Mouse (Mus musculus) midbrain, embryonic 16.5 days (tissue): ENCODE data around the gene Clcn3. TPM values are rescaled to one million over a fixed set of nuclear protein-coding genes. Genes with fewer than 3 reads are reported as not detected.

ENCODE experiments used
- ATAC-seq: fragments of 200-750 bp; cut with Nextera tagmentation; 2 replicates; pipeline ENCODE4 v1.8.0; 2017; ENCODE audit warnings: moderate TSS enrichment
- H3K27ac ChIP-seq: fragments of 300-500 bp; sonication (generic); 2 replicates; pipeline ENCODE4 v1.5.1; 2014; ENCODE audit warnings: mild to moderate bottlenecking, low read length, mixed read lengths
- H3K27me3 ChIP-seq: fragments of 300-500 bp; sonication (generic); 2 replicates; pipeline ENCODE4 v1.6.1; 2014; ENCODE audit warnings: low read depth, low read length, mixed read lengths; ENCODE audit not compliant: control insufficient read depth, insufficient read depth
- H3K36me3 ChIP-seq: fragments of 300-500 bp; sonication (generic); 2 replicates; pipeline ENCODE4 v1.6.1; 2014; ENCODE audit warnings: mild to moderate bottlenecking, low read length, moderate library complexity, mixed read lengths; ENCODE audit not compliant: control insufficient read depth, insufficient read depth
- H3K4me1 ChIP-seq: fragments of 300-500 bp; sonication (generic); 2 replicates; pipeline ENCODE4 v1.6.1; 2014; ENCODE audit warnings: mild to moderate bottlenecking, low read length, mixed read lengths; ENCODE audit not compliant: control insufficient read depth, insufficient read depth
- H3K4me2 ChIP-seq: fragments of 300-500 bp; sonication (generic); 2 replicates; pipeline ENCODE4 v1.6.1; 2014; ENCODE audit warnings: mild to moderate bottlenecking, low read length, mixed read lengths
- H3K4me3 ChIP-seq: fragments of 300-500 bp; sonication (generic); 2 replicates; pipeline ENCODE4 v1.5.1; 2014; ENCODE audit warnings: low read depth, mild to moderate bottlenecking, low read length, moderate library complexity, mixed read lengths
- H3K9ac ChIP-seq: fragments of 300-500 bp; sonication (generic); 2 replicates; pipeline ENCODE4 v1.6.1; 2014; ENCODE audit warnings: low read depth, low read length, mixed read lengths
- H3K9me3 ChIP-seq: fragments of 300-500 bp; sonication (generic); replicated peaks from 2 replicates; pipeline ENCODE4 v1.6.1; 2014; ENCODE audit warnings: mild to moderate bottlenecking, low read length, mixed read lengths; ENCODE audit not compliant: control insufficient read depth, poor library complexity, severe bottlenecking
- WGBS: fragments of 180-500 bp; shearing (Covaris S2); extraction: QIAGEN DNeasy Blood & Tissue Kit; methylation state at CpG from one replicate; pipeline ENCODE4 v1.1.7; 2014; 5-methylcytosine and 5-hydroxymethylcytosine counted together
- polyA plus RNA-seq: library from polyadenylated mRNA; unstranded; fragments of >200 nt; fragmentation: Nextera tagmentation; extraction: Ambion mirVana; gene quantifications from 2 replicates; pipeline ENCODE4 v1.2.1, GENCODE M21; 2015

Gene Clcn3
- polyA plus RNA-seq, 1 experiment from 2014 or later, result 78.4 TPM

GRCm38 (mm10) chr8:60978496-60978895 is 4.6 kb downstream of the Clcn3 start:
- H3K9ac ChIP-seq, result no peak overlapping the region
- no peak for ATAC-seq
- 91% methylated on average over 5 of the region's 5 CpGs for WGBS
- no peak overlapping the region for H3K4me2 ChIP-seq
- H3K36me3 ChIP-seq, result no peaks in the 10 kb centered on the region
- H3K9me3 ChIP-seq, result no peaks in the 10 kb centered on the region
- no peaks in the 10 kb centered on the region for H3K27me3 ChIP-seq
- H3K27ac ChIP-seq, result no peak overlapping the region
- H3K4me3 ChIP-seq, result no peak overlapping the region
- H3K4me1 ChIP-seq, result peaks cover 16% of the 10 kb centered on the region

DNA sequence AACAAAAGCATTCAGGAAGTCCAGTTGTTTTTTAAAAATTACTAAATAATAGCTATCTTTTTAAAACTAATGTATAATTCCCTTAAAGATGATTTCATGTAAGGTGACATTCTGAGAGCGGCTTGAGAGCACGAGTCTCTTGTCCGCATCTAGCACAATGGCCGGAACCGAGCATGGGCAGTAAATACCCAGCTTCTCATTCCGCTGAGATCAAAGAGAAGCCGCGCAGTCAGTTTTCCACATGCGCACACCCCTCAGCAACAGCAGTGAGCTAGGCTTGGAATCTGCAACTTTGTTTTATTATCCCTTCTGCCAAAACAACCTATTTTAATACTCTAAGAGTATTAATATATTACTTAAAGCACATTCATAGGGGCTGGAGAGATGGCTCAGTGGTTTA is 6.3 kb downstream of the Clcn3 start:
- no peaks in the 10 kb centered on the region for H3K36me3 ChIP-seq
- H3K4me2 ChIP-seq, result no peak overlapping the region
- H3K4me1 ChIP-seq, result peaks cover 14% of the 10 kb centered on the region
- ATAC-seq, result no peak
- 77% methylated on average over 9 of the region's 9 CpGs for WGBS
- H3K27ac ChIP-seq, result no peak overlapping the region
- H3K27me3 ChIP-seq, result no peaks in the 10 kb centered on the region
- no peak overlapping the region for H3K4me3 ChIP-seq
- H3K9ac ChIP-seq, result no peak overlapping the region
- no peaks in the 10 kb centered on the region for H3K9me3 ChIP-seq

- H3K36me3 ChIP-seq, result no peaks in the 10 kb centered on the region
- H3K9me3 ChIP-seq, result no peaks in the 10 kb centered on the region
- H3K27ac ChIP-seq, result no peak overlapping the region
- peaks cover 3% of the 10 kb centered on the region; the same call in 1 of the 2 replicates for H3K4me1 ChIP-seq
- H3K27me3 ChIP-seq, result no peaks in the 10 kb centered on the region
- no peak overlapping the region for H3K9ac ChIP-seq
- no peak for ATAC-seq
- no peak overlapping the region for H3K4me3 ChIP-seq
- no peak overlapping the region for H3K4me2 ChIP-seq
- WGBS, result 91% methylated on average over 2 of the region's 2 CpGs
Observed at GRCm38 (mm10) chr8:60974837-60975236, 8.3 kb downstream of the Clcn3 start.

DNA sequence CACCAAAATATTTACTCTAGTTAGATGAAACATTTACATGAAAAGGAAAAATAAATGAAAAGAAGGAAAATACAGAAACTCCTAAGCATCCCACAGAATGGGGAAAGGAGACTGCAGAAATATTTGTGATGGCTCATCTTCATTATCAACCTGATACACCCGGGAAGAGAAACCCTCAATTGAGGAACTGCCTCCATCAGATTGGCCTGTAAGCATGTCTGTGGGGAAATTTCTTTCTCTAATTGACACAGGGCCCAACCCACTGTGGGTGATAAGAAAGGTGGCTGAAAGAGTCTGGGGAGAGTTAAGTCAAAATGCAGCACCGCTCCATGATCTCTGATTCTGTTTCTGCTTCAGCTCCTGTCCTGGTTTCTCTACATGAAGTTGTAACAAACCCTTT is 9.7 kb downstream of the Clcn3 start:
- no peak for ATAC-seq
- no peak overlapping the region for H3K4me2 ChIP-seq
- H3K4me1 ChIP-seq, result peaks cover 3% of the 10 kb centered on the region; the same call in 1 of the 2 replicates
- no peak overlapping the region for H3K9ac ChIP-seq
- no peak overlapping the region for H3K4me3 ChIP-seq
- no peaks in the 10 kb centered on the region for H3K27me3 ChIP-seq
- no peaks in the 10 kb centered on the region for H3K36me3 ChIP-seq
- 93% methylated on average over 2 of the region's 2 CpGs for WGBS
- no peaks in the 10 kb centered on the region for H3K9me3 ChIP-seq
- H3K27ac ChIP-seq, result no peak overlapping the region

DNA sequence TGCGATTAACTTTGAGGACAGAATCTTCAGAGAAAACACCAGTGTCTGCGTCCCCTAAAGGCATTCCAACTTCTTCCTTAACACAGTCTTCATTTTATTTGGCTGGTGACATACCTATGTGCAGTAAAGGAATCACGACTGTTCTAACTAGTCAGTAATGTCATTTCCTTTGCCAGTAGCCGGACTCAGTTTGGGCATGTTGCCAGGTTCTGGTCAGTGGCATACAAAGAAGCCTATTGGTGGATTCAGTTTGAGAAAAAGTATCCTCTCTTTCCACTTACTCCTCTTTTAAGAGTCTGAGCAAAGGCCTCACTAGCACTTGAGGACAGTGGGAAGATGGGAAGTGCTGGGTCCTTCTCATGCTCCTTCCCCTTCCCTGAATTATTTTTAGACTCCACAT is 11.3 kb downstream of the Clcn3 start:
- no peak overlapping the region for H3K27ac ChIP-seq
- no peak overlapping the region for H3K4me2 ChIP-seq
- no peaks in the 10 kb centered on the region for H3K9me3 ChIP-seq
- peaks cover 3% of the 10 kb centered on the region; the same call in 1 of the 2 replicates for H3K4me1 ChIP-seq
- H3K4me3 ChIP-seq, result no peak overlapping the region
- H3K27me3 ChIP-seq, result no peaks in the 10 kb centered on the region
- ATAC-seq, result no peak
- no peaks in the 10 kb centered on the region for H3K36me3 ChIP-seq
- no peak overlapping the region for H3K9ac ChIP-seq
- WGBS, result 65% methylated on average over 4 of the region's 4 CpGs

GRCm38 (mm10) chr8:60969091-60969490 is 14.0 kb downstream of the Clcn3 start:
- peaks cover 3% of the 10 kb centered on the region; the same call in 1 of the 2 replicates for H3K4me1 ChIP-seq
- ATAC-seq, result no peak
- H3K36me3 ChIP-seq, result no peaks in the 10 kb centered on the region
- no peaks in the 10 kb centered on the region for H3K9me3 ChIP-seq
- no peak overlapping the region for H3K4me3 ChIP-seq
- H3K27me3 ChIP-seq, result no peaks in the 10 kb centered on the region
- no peak overlapping the region for H3K9ac ChIP-seq
- H3K4me2 ChIP-seq, result no peak overlapping the region
- 41% methylated on average over 2 of the region's 2 CpGs for WGBS
- no peak overlapping the region for H3K27ac ChIP-seq

DNA sequence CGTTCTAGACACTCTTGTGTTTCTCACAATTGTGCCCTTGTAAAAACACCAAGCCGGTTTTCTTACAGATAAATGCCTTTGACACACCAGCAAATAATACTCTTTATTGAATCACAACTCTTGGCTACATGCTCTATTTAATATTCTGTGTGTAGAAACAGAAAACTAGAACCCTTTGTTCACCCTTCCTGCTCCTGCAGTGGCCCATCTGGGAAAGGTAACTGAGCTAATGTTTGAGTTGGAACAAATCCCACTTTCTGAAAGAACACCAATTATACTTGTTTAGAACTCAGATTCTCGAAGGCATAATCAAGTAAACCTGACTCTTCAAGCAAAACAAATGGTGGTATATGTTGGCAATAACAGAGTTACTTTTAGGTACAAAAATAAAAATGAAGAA is 17.4 kb downstream of the Clcn3 start:
- Histone ChIP-seq H3K4me2 (no peak overlapping the region), H3K9ac (no peak overlapping the region), H3K27ac (no peak overlapping the region), H3K9me3 (no peaks in the 10 kb centered on the region), H3K27me3 (no peaks in the 10 kb centered on the region), H3K36me3 (no peaks in the 10 kb centered on the region), H3K4me3 (no peak overlapping the region), H3K4me1 (no peaks in the 10 kb centered on the region)
- ATAC-seq, result no peak
- WGBS, result 67% methylated on average over 3 of the region's 3 CpGs

- Histone ChIP-seq H3K4me2 (no peak overlapping the region), H3K4me3 (no peak overlapping the region), H3K4me1 (no peaks in the 10 kb centered on the region), H3K9ac (no peak overlapping the region), H3K27ac (no peak overlapping the region), H3K36me3 (no peaks in the 10 kb centered on the region), H3K9me3 (no peaks in the 10 kb centered on the region), H3K27me3 (no peaks in the 10 kb centered on the region)
- no peak for ATAC-seq
- WGBS, result 70% methylated on average over 6 of the region's 6 CpGs
Observed at GRCm38 (mm10) chr8:60965306-60965705, 17.8 kb downstream of the Clcn3 start.

DNA sequence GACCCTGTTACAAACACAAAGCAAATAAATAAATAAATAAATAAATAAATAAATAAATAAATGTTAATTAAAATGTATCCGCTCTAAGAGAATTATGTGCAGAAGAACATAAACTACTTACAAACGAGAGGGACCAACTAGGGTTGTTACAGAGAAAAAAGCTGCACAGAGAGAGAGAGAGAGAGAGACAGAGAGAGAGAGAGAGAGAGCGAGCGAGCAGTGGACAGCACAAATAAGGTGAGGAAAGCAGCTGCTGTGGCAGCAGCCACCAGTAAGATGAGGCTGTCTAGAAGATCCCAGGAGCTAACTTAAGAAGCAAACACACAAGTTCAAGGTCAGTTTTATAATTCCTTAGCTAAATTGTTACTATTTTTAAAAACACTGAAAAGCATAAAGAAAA is 18.6 kb downstream of the Clcn3 start:
- Histone ChIP-seq H3K36me3 (no peaks in the 10 kb centered on the region), H3K27me3 (no peaks in the 10 kb centered on the region), H3K9me3 (no peaks in the 10 kb centered on the region), H3K4me3 (no peak overlapping the region), H3K27ac (no peak overlapping the region), H3K4me2 (no peak overlapping the region), H3K9ac (no peak overlapping the region), H3K4me1 (no peaks in the 10 kb centered on the region)
- 89% methylated on average over 4 of the region's 4 CpGs for WGBS
- no peak for ATAC-seq

DNA sequence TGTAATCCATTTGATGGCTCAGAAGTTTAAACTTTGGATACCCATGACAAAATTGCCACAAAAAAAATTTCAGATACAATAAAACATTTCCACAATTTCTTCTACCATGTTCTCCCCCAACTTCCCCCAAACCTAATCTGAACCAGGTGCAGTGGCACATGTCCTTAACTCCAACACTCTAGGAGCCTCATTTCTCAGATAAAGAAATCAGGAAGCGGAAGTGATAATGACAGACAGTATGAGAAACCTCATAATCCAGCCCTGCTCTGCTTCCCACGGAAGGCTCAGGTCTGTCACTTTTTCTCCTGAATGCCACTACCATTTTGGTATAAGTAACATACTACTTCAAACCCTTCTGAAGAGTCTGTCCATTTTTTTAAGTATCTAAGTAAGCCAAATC is 19.2 kb downstream of the Clcn3 start:
- WGBS, result 78% methylated on average over 2 of the region's 2 CpGs
- Histone ChIP-seq H3K4me2 (no peak overlapping the region), H3K27me3 (no peaks in the 10 kb centered on the region), H3K4me1 (no peaks in the 10 kb centered on the region), H3K9me3 (no peaks in the 10 kb centered on the region), H3K36me3 (no peaks in the 10 kb centered on the region), H3K9ac (no peak overlapping the region), H3K27ac (no peak overlapping the region), H3K4me3 (no peak overlapping the region)
- ATAC-seq, result no peak
